Mouse (Mus musculus) cerebellum, postnatal 10 days (tissue): ENCODE data around the gene Arhgef25.

Experiments
- DNase-seq, 2 experiments: peaks; one replicate each; pipeline ENCODE4 v3.0.0; 2021; ENCODE audit warnings: mixed read lengths in 2 of 2

Gene Arhgef25

GRCm38 (mm10) chr10:127185101-127185500 is 4.8 kb downstream of the Arhgef25 start:
- DNase-seq = peak in 1 of 2 experiments; percentile 31

- DNase-seq = peak; percentile 25 to 31
These were observed 6.1 kb downstream of the Arhgef25 start for GRCm38 (mm10) chr10:127183759-127184158.

GRCm38 (mm10) chr10:127182624-127183023 is 7.3 kb downstream of the Arhgef25 start:
- peak in 1 of 2 experiments; percentile 17 for DNase-seq

GRCm38 (mm10) chr10:127181566-127181965 is 8.3 kb downstream of the Arhgef25 start:
- no peak for DNase-seq

GRCm38 (mm10) chr10:127180695-127181047 is 9.2 kb downstream of the Arhgef25 start:
- no peak for DNase-seq

- peak; percentile 65 to 79 for DNase-seq
These were observed 9.8 kb downstream of the Arhgef25 start, which contains the start of gene Slc26a10 for GRCm38 (mm10) chr10:127179871-127180694. Slc26a10 (minus strand) TSS chr10:127180645.

- peak; percentile 23 to 40 for DNase-seq
These were observed 11.4 kb downstream of the Arhgef25 start for GRCm38 (mm10) chr10:127178286-127179027.

- DNase-seq = peak; percentile 89 to 92
These were observed 12.2 kb downstream of the Arhgef25 start for GRCm38 (mm10) chr10:127177719-127178118.

- no peak for DNase-seq
These were observed 12.6 kb downstream of the Arhgef25 start for GRCm38 (mm10) chr10:127177235-127177634.

- DNase-seq = peak in 1 of 2 experiments; percentile 7
These were observed 13.1 kb downstream of the Arhgef25 start for GRCm38 (mm10) chr10:127176756-127177155.

GRCm38 (mm10) chr10:127176228-127176627 is 13.7 kb downstream of the Arhgef25 start:
- DNase-seq = peak in 1 of 2 experiments; percentile 3

GRCm38 (mm10) chr10:127174170-127174569 is 15.7 kb downstream of the Arhgef25 start:
- DNase-seq = no peak

- DNase-seq = peak in 1 of 2 experiments; percentile 11
These were observed 16.5 kb downstream of the Arhgef25 start for GRCm38 (mm10) chr10:127173148-127174065.

- no peak for DNase-seq
These were observed 18.2 kb downstream of the Arhgef25 start for GRCm38 (mm10) chr10:127171631-127172200.

GRCm38 (mm10) chr10:127170837-127171272 is 19.0 kb downstream of the Arhgef25 start:
- DNase-seq = peak; percentile 76 to 78

GRCm38 (mm10) chr10:127170002-127170401 is 19.9 kb downstream of the Arhgef25 start:
- peak; percentile 71 for DNase-seq

- peak in 1 of 2 experiments; percentile 13 for DNase-seq
These were observed 22.2 kb downstream of the Arhgef25 start for GRCm38 (mm10) chr10:127167614-127168192.

GRCm38 (mm10) chr10:127166771-127167613 is 22.9 kb downstream of the Arhgef25 start:
- DNase-seq = peak; percentile 14 to 24

GRCm38 (mm10) chr10:127166404-127166715 is 23.5 kb downstream of the Arhgef25 start:
- DNase-seq = no peak

- peak; percentile 72 to 75 for DNase-seq
These were observed 24.1 kb downstream of the Arhgef25 start for GRCm38 (mm10) chr10:127165654-127166403.
